Mouse (Mus musculus) gastrocnemius, adult 18-20 months (tissue): Measurements from ENCODE around the gene Sf3b1. TPM values are rescaled to one million over a fixed set of nuclear protein-coding genes. Genes with fewer than 3 reads are reported as not detected.
A peak's percentile ranks its signal among the peaks of the same experiment; 100 is the strongest.
"Not testable (repeated sequence)": the region's sequence is repeated elsewhere in the genome, so short reads cannot be mapped to it uniquely, and the experiment has no call there.

Experiments
- DNase-seq: peaks from one replicate; pipeline ENCODE4 v3.0.0; 2021; ENCODE audit warnings: low spot score
- total RNA-seq, 2 experiments: library from RNA; stranded (reverse); gene quantifications; 2 replicates each; pipeline ENCODE4 v1.2.3; 2021

Sf3b1 gene
- total RNA-seq, 2 experiments from 2014 or later, result 43.8 to 45.8 TPM

- no peak for DNase-seq
Observed at GRCm38 (mm10) chr1:55028512-55029249, 1.4 kb upstream of the Sf3b1 start.

DNA sequence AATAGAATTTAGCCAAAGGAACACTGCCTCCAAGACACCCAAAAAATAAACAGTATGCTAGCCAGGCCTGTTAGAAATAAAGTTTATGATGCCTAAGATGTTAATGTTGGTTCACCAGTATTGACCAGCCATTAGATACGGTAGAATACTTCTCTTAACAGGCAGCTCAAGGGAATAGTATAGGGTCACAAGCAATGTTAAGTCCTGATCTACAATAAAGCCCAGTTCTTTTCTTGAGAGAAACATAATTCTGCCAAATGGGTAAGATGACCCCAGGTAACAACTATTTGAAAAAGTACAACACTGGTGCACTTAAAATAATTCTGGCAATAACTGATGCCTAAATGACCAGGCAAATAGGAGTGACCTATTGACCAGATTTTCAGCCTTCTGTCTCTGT lies 685 bp upstream of the Sf3b1 start:
- DNase-seq, result no peak

- DNase-seq, result peak; percentile 9
Observed at GRCm38 (mm10) chr1:55026444-55027252, 633 bp downstream of the Sf3b1 start.

DNA sequence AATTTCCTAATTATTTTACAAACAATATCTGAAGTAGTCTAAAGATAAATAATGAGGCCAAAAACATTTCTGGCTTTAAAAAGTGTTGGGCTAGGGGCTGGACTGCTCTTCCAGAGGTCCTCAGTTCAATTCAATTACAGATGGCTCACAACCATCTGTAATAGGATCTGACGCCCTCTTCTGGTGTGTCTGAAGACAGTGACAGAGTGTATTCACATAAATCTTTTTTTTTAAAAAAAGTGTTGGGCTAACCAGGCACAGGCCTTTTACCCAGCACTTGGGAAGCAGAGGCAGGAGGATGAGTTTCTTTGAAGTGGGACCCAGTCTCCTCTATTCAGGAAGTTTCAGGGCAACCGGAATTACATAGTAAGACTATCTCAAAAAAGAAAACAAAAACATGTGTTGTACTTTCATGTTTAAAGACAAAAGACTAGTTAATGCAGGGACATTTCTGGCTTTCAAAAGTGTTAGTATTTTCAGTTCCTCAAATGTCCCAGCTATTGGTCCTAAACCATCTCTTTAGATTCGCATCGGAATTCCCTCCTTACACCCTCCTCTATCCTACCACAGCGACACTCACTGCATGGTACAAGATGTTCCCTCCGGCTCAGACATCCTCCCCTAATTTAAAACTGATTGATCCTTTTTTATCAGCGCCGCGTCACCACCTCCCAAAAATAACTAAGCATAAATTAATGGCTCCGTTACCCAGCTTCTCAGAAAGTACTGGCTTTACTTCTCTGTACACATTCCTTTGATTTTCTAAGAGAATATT lies 1.4 kb downstream of the Sf3b1 start:
- DNase-seq, result peak; percentile 19

DNA sequence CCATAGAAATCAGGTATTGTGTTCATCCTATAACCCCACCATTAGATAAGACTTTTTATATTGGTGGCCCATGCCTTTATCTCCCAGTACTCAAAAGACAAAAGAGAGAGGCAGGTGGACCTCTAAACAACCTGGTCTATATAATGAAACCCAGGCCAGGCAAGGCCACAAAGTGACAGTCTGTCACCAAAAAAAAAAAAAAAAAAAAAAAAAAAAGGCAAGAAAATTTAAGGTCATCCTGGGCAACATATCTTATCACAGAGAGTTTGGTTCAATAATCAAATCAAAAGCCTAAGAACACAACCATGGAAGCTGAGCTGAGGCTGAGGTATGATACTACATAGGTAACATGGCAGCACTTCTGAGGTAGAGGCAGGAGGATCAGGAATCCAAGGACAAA lies 5.4 kb downstream of the Sf3b1 start:
- no peak for DNase-seq

- DNase-seq, result no peak
Observed at GRCm38 (mm10) chr1:55012513-55012912, 14.8 kb downstream of the Sf3b1 start.

DNA sequence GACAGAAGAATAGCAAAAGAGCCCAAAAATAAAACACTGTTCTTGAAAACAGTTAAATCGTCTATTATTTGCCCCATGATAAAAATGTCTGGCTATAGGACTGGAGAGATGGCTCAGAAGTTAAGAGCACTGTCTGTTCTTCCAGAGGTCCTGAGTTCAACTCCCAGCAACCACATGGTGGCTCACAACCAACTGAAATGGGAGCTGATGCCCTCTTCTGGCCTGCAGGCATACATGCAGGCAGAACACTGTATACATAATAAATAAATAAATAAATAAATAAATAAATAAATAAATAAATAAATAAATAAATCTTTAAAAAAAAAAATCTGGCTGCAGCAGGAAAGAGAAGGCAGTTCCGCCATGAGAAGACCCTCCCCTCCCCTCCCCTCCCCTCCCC lies 19.0 kb downstream of the Sf3b1 start:
- DNase-seq, result not testable (repeated sequence)

DNA sequence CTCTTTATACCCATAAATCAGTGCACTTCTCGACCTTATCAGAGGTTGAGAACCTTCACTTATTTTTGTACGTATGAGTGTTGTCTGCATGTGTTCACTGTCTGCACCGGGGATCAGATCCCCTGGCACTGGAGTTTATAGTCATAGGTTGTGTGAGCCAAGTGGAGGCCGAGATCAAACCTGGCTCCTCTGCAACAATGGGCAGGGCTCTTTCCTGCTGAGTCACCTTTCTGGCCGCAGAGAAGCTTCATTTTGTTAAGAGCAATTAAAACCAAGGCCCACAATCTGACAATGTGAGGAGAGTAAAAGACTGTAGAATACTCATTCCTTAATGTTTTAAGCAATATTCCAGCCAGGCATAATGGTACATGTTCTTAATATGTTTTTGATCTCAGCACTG lies 33.7 kb downstream of the Sf3b1 start:
- DNase-seq, result no peak

GRCm38 (mm10) chr1:54986248-54986647 lies 41.0 kb downstream of the Sf3b1 start:
- no peak for DNase-seq

DNA sequence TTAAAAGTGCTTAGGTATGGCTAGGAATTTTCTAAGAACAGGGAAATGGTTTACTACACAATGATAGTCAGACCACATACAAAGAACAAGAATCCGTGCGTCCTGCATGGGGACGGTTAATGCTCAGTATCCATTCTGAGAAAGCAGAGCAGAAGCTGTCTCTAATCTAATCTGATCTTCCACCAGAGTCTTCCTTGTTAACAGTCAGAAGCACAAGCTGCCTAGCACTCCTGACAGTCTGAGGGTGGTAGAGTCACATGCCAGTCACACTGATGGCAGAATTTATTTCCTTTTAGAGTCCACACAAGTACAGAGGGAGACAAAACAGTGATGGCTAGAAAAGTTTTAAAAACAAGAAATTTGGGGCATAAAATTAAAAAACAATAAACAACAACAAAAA lies 41.5 kb downstream of the Sf3b1 start:
- no peak for DNase-seq

- DNase-seq, result no peak
Observed at GRCm38 (mm10) chr1:54984154-54984553, 43.1 kb downstream of the Sf3b1 start.

- no peak for DNase-seq
Observed at GRCm38 (mm10) chr1:54983339-54983738, 43.9 kb downstream of the Sf3b1 start.

DNA sequence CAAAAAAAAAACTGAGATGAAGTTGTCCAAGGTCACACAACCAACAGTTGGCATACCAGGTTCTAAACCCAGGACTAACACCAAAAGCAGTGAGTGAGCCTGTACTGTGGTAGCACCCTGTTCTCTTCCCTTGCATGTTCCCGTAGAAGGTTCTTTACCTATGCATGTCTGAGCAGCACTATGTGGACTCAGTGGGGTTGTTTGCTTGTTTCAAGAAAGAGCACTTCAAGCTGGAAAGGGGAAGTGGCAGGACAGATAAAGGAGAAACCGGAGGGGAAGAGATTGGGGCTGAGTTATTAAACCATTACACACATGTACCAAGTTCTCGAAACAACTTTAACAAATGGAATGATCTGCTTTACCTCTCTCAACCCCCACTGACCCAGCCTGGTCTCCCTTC lies 44.6 kb downstream of the Sf3b1 start:
- DNase-seq, result no peak

DNA sequence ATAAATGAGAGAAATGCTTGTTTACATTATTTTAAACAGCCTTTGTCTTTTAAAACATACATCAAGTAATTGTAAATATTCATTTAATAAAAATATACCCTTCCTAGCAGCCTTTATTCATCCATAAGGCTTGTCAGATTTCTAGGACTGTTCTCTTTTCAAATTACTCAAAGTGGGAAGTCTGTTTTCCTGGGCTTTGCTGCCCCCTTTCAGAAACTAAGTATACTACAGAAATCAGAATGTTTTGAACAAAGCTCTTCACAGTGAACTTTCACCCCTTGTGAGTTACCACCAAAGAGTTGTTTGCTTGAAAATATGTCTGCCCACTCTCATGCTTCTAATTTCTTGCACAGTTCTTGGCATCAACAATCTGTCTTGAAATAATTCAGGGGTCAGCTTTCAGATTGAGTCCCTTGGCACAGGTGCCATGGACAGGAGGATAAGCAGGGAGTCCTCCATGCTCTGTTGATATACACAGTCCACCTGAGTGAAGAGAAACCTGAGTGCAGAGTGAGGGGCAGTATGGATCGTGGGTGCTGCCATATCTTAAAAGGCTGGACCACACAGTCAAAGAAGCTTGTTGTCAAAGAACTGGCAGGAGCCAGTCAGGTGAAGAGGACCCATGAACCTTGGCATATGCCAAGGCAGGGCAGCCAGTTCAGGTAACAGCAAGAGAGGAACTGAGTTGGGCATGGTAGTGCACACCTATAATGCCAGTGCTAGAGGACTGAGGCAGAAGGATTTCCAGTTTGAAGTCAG lies 47.9 kb downstream of the Sf3b1 start:
- DNase-seq, result peak; percentile 19

- DNase-seq, result no peak
Observed at GRCm38 (mm10) chr1:54971687-54972404, 55.4 kb downstream of the Sf3b1 start.

GRCm38 (mm10) chr1:54966858-54967257 lies 60.4 kb downstream of the Sf3b1 start:
- no peak for DNase-seq

DNA sequence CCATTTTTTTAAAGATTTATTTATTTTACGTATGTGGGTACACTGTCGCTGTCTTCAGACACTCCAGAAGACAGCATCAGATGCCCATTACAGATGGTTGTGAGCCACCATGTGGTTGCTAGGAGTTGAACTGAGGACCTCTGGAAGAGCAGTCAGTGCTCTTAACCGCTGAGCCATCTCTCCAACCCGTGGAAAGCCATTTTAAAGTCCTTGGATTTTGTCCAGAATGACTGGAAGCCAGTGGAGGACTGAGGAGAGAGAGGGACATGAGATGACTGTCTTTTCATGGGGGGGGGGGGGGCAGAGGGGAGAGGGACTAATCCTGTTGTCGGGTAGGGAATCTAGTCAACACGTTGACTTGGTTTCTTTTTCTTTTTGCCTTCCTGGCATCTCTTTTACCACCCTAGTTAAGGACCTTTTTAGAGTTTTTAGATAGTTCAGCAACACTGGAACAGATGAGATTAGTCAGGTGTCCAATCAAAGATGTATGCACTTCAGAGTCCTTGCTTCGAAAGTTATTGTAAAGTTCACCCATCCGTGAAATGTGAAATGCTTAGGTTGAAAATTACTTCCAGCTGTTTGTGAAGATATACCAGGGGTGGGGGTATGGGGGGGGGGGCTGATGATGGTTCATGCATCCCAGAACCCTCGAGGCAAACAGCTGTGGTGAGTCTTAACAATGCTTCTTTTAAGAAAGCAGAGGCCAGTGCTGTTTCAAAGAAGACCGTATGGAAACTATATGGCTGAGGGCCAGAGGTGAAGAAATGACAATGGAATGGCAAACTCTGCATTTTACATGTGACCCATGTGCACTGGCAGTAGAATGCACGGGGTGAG lies 61.9 kb downstream of the Sf3b1 start:
- no peak for DNase-seq

GRCm38 (mm10) chr1:54961724-54962123 lies 65.6 kb downstream of the Sf3b1 start:
- DNase-seq, result no peak

- DNase-seq, result no peak
Observed at GRCm38 (mm10) chr1:54960613-54961165, 66.6 kb downstream of the Sf3b1 start.
